Mouse (Mus musculus) stomach, embryonic 16.5 days (tissue): ENCODE measurements around the gene Cdc25b. TPM values are rescaled to one million over a fixed set of nuclear protein-coding genes. Genes with fewer than 3 reads are reported as not detected.

Experiments
- ATAC-seq: fragments of 200-750 bp; cut with Nextera tagmentation; 2 replicates; pipeline ENCODE4 v1.8.0; 2017; ENCODE audit warnings: moderate number of reproducible peaks, moderate TSS enrichment; ENCODE audit not compliant: insufficient read depth, low FRiP score
- H3K27ac ChIP-seq: fragments of 300-500 bp; sonication (generic); 2 replicates; pipeline ENCODE4 v1.5.1; 2014; ENCODE audit warnings: low read length
- H3K27me3 ChIP-seq: fragments of 300-500 bp; sonication (generic); 2 replicates; pipeline ENCODE4 v1.6.1; 2014; ENCODE audit warnings: low read length, control low read depth, mixed read lengths; ENCODE audit not compliant: control insufficient read depth, insufficient read depth
- H3K36me3 ChIP-seq: fragments of 300-500 bp; sonication (generic); 2 replicates; pipeline ENCODE4 v1.6.1; 2014; ENCODE audit warnings: low read length; ENCODE audit not compliant: control insufficient read depth, insufficient read depth
- H3K4me1 ChIP-seq: fragments of 300-500 bp; sonication (generic); 2 replicates; pipeline ENCODE4 v1.6.1; 2014; ENCODE audit warnings: low read length, control low read depth, mixed read lengths; ENCODE audit not compliant: control insufficient read depth, insufficient read depth
- H3K4me2 ChIP-seq: fragments of 300-500 bp; sonication (generic); 2 replicates; pipeline ENCODE4 v1.6.1; 2014; ENCODE audit warnings: low read depth, low read length, mixed read lengths
- H3K4me3 ChIP-seq: fragments of 300-500 bp; sonication (generic); replicated peaks from 2 replicates; pipeline ENCODE4 v1.5.1; 2014; ENCODE audit warnings: mild to moderate bottlenecking, low read length
- H3K9ac ChIP-seq: fragments of 300-500 bp; sonication (generic); 2 replicates; pipeline ENCODE4 v1.6.1; 2014; ENCODE audit warnings: low read length
- H3K9me3 ChIP-seq: fragments of 300-500 bp; sonication (generic); replicated peaks from 2 replicates; pipeline ENCODE4 v1.6.1; 2016; ENCODE audit warnings: low read length, control low read depth; ENCODE audit not compliant: control insufficient read depth
- WGBS: fragments of 180-500 bp; shearing (Covaris S2); extraction: QIAGEN DNeasy Blood & Tissue Kit; methylation state at CpG from one replicate; pipeline ENCODE4 v1.1.7; 2014; 5-methylcytosine and 5-hydroxymethylcytosine counted together
- polyA plus RNA-seq: library from polyadenylated mRNA; unstranded; fragments of >200 nt; fragmentation: Nextera tagmentation; extraction: Ambion mirVana; gene quantifications from 2 replicates; pipeline ENCODE4 v1.2.1, GENCODE M21; 2015

Gene Cdc25b
- polyA plus RNA-seq, 1 experiment from 2014 or later: 72.3 TPM

- H3K27me3 ChIP-seq: peaks cover 5% of the 10 kb centered on the region; the same call in 1 of the 2 replicates
- H3K27ac ChIP-seq: no peak overlapping the region
- WGBS: 30% methylated on average over 9 of the region's 9 CpGs
- peaks cover 26% of the 10 kb centered on the region; the same call in 1 of the 2 replicates for H3K4me1 ChIP-seq
- no peak for ATAC-seq
- no peaks in the 10 kb centered on the region for H3K36me3 ChIP-seq
- no peak overlapping the region for H3K4me3 ChIP-seq
- peak overlapping the region; percentile 44; the same call in 1 of the 2 replicates for H3K4me2 ChIP-seq
- no peak overlapping the region for H3K9ac ChIP-seq
- H3K9me3 ChIP-seq: no peaks in the 10 kb centered on the region
Measured at GRCm38 (mm10) chr2:131170936-131171335, 15.8 kb upstream of the Cdc25b start.

DNA sequence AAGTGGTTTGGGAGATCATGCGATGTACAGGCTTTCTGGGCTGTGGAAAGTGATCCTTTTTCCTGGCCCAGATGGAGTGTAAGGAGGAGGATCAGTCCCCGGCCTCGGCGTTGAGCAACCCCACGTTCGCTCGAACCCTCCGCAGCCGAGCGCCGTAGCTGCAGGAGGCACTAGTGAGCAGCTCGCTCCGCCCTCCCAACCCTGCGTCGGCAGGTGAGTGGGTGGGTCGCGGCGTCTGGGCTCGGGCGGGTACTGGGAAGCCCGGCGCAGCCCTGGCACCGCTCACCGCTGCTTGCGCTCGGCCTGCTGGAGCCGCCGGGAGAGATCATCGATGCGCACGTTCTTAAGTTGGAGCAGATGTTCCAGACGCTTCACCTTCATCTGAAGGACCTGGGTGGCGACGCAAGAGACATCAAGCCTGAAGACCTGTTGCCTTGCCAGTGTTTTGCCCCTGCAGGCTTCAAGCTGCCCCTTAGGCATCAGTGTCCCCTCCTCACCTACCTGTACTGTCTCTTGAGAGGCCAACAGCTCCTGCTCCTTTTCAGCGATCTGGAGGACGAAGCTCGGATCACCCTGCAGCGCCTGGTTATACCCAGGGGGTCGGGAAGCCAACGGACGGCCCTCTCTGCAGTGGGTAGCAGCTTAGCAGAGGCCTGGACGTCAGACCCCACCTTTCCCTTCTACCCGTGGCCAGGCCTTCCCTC lies 15.2 kb upstream of the Cdc25b start:
- H3K9me3 ChIP-seq: no peaks in the 10 kb centered on the region
- peak overlapping the region; percentile 44 for H3K4me2 ChIP-seq
- no peaks in the 10 kb centered on the region for H3K36me3 ChIP-seq
- peak overlapping the region; percentile 17; the same call in 1 of the 2 replicates for H3K4me3 ChIP-seq
- H3K9ac ChIP-seq: 0 out of 2 replicates have a peak overlapping the region, but pooled peaks have one; percentile 42
- WGBS: 17% methylated on average over 43 of the region's 43 CpGs
- no peak overlapping the region for H3K27ac ChIP-seq
- peaks cover 5% of the 10 kb centered on the region; the same call in 1 of the 2 replicates for H3K27me3 ChIP-seq
- peak; percentile 27; the same call in 1 of the 2 replicates for ATAC-seq
- H3K4me1 ChIP-seq: peaks cover 32% of the 10 kb centered on the region; the same call in 1 of the 2 replicates

DNA sequence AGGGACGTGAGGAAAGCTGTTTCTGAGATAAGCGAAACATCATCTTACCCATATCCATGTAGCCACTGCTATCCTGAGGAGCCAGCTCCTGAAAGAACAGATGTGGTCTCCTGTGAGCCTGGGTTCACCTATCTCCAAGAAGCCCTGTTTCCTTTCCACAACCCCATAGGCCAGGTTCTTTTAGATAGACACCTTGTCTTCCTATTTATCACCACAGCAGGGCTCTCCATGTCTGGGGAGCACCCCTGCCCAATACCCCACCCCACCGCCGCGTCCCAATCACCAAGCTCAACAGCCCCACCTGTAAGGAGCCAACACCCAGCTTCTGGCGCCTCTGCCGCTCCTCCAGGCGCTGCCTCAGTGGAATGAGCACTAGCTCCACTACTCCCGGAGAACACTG lies 14.4 kb upstream of the Cdc25b start:
- Histone ChIP-seq H3K4me1 (peaks cover 40% of the 10 kb centered on the region), H3K4me3 (no peak overlapping the region), H3K9me3 (no peaks in the 10 kb centered on the region), H3K4me2 (no peak overlapping the region), H3K27ac (no peak overlapping the region), H3K27me3 (peaks cover 5% of the 10 kb centered on the region; the same call in 1 of the 2 replicates), H3K36me3 (no peaks in the 10 kb centered on the region), H3K9ac (no peak overlapping the region)
- 55% methylated on average over 9 of the region's 9 CpGs for WGBS
- ATAC-seq: no peak

- Histone ChIP-seq H3K4me3 (peak overlapping the region; percentile 40), H3K36me3 (no peaks in the 10 kb centered on the region), H3K27me3 (peaks cover 5% of the 10 kb centered on the region; the same call in 1 of the 2 replicates), H3K4me2 (peak overlapping the region; percentile 70), H3K27ac (no peak overlapping the region), H3K9me3 (no peaks in the 10 kb centered on the region), H3K4me1 (peaks cover 57% of the 10 kb centered on the region), H3K9ac (no peak overlapping the region)
- 6% methylated on average over 11 of the region's 11 CpGs for WGBS
- ATAC-seq: 0 out of 2 replicates have a peak, but pooled peaks have one; percentile 10
Measured at GRCm38 (mm10) chr2:131174700-131175099, 12.0 kb upstream of the Cdc25b start.

DNA sequence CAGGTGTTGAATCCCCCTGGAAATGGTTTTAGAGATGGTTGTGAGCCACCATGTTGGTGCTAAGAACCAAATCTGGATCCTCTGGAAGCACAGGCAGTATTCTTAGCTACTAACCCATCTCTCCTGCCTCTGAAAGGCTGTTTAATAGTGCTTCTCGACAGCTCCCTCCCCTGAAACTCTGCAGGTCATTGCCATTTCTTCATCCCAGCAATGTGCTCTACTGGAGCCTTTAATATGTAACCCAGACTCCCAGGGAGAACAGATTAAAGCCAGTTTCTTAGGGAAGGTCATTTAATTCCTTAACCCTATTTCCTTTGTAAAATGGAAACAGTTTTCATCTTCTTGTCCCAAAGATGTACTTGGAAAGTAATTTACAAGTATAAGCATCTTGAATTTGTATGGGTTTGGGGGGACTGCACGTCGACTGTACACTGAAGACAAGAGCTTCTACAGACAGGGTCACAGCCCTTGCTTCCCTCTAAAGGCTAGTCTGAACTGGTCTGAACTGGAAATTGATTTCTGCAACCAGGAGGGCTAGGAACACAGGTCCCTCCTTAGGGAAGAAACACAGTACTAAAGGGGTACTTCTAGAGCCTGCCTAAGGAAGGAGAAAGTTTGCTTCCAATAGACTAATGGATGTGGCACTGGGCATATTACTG lies 11.3 kb upstream of the Cdc25b start:
- Histone ChIP-seq H3K4me2 (peak overlapping the region; percentile 98), H3K9ac (peak overlapping the region; percentile 12; the same call in 1 of the 2 replicates)
- 63% methylated on average over 3 of the region's 3 CpGs for WGBS

GRCm38 (mm10) chr2:131175945-131176309 lies 10.8 kb upstream of the Cdc25b start:
- 85% methylated on average over 1 of the region's 1 CpGs for WGBS
- Histone ChIP-seq H3K9ac (peak overlapping the region; percentile 12; the same call in 1 of the 2 replicates), H3K27me3 (peaks cover 5% of the 10 kb centered on the region; the same call in 1 of the 2 replicates), H3K9me3 (no peaks in the 10 kb centered on the region), H3K4me2 (peak overlapping the region; percentile 98), H3K4me3 (peak overlapping the region; percentile 92; the same call in 1 of the 2 replicates), H3K4me1 (peaks cover 57% of the 10 kb centered on the region), H3K27ac (peak overlapping the region; percentile 89), H3K36me3 (no peaks in the 10 kb centered on the region)
- ATAC-seq: no peak

More for the DNA sequence above, 11.3 kb upstream of the Cdc25b start:
- ATAC-seq: no peak
- peaks cover 5% of the 10 kb centered on the region; the same call in 1 of the 2 replicates for H3K27me3 ChIP-seq
- H3K36me3 ChIP-seq: no peaks in the 10 kb centered on the region
- H3K4me1 ChIP-seq: peaks cover 57% of the 10 kb centered on the region
- H3K4me3 ChIP-seq: 0 out of 2 replicates have a peak overlapping the region, but pooled peaks have one; percentile 92
- H3K27ac ChIP-seq: peak overlapping the region; percentile 89
- no peaks in the 10 kb centered on the region for H3K9me3 ChIP-seq

- H3K4me2 ChIP-seq: peak overlapping the region; percentile 98
- peaks cover 5% of the 10 kb centered on the region; the same call in 1 of the 2 replicates for H3K27me3 ChIP-seq
- 49% methylated on average over 5 of the region's 5 CpGs for WGBS
- no peaks in the 10 kb centered on the region for H3K9me3 ChIP-seq
- H3K36me3 ChIP-seq: no peaks in the 10 kb centered on the region
- ATAC-seq: peak; percentile 75
- H3K9ac ChIP-seq: no peak overlapping the region; the same call in 1 of the 2 replicates
- H3K4me3 ChIP-seq: peak overlapping the region; percentile 92
- H3K4me1 ChIP-seq: peaks cover 54% of the 10 kb centered on the region
- H3K27ac ChIP-seq: peak overlapping the region; percentile 89
Measured at GRCm38 (mm10) chr2:131176491-131176890, 10.3 kb upstream of the Cdc25b start.

GRCm38 (mm10) chr2:131177932-131178331 lies 8.8 kb upstream of the Cdc25b start:
- peak overlapping the region; percentile 97 for H3K27ac ChIP-seq
- 73% methylated on average over 9 of the region's 9 CpGs for WGBS
- peak overlapping the region; percentile 98 for H3K4me2 ChIP-seq
- H3K9ac ChIP-seq: peak overlapping the region; percentile 99
- H3K36me3 ChIP-seq: no peaks in the 10 kb centered on the region
- H3K4me3 ChIP-seq: peak overlapping the region; percentile 92
- H3K4me1 ChIP-seq: peaks cover 48% of the 10 kb centered on the region
- H3K9me3 ChIP-seq: no peaks in the 10 kb centered on the region
- H3K27me3 ChIP-seq: no peaks in the 10 kb centered on the region
- ATAC-seq: no peak

GRCm38 (mm10) chr2:131178828-131179245 lies 7.9 kb upstream of the Cdc25b start:
- peak overlapping the region; percentile 99 for H3K9ac ChIP-seq
- H3K36me3 ChIP-seq: no peaks in the 10 kb centered on the region
- H3K27ac ChIP-seq: peak overlapping the region; percentile 97
- H3K4me2 ChIP-seq: peak overlapping the region; percentile 98
- WGBS: 19% methylated on average over 26 of the region's 26 CpGs
- no peak for ATAC-seq
- H3K4me3 ChIP-seq: peak overlapping the region; percentile 92
- peaks cover 48% of the 10 kb centered on the region for H3K4me1 ChIP-seq
- no peaks in the 10 kb centered on the region for H3K9me3 ChIP-seq
- H3K27me3 ChIP-seq: no peaks in the 10 kb centered on the region
